Mouse (Mus musculus): ENCODE measurements at regions not wholly inside any gene's neighbourhood (a gene's known extent, or its start where the extent isn't known, plus 50 kb on each side); places are given as distances from the start of the nearest gene placed in this dataset.

DNA sequence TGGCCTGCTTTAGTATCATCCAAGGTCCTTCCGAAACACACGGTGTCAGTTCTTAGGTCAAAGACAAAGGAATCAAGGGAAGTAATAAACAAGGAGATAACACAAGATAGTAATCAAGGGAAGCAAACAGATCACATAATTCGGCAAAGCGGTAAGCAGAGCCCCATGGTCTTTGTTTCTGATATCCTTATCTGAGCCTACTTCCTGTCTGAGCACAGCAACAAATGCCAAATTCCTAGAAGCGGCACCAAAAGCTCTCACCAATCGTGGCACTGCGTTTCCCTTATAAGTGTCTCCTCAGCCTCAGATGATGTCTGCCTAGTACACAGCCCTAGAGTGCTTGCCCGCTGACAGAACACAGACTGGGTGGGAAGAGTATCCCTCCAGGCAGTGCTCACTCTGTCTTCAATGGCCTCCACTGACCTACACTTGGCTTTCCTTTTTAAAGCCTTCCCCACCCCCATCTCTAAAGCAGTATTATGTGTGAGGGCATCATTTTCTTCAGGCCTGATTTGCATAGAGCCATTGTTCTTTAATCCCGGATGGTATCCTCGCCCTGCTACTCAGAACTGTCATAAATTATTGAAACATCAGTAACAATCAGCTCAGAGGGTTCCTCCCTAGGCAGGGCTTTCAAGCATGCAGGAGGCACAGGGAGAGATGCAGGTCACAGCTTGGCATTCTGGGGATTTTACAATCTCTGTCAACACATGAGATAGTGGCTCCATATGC lies 70.3 kb upstream of the Npas2 start:
- peaks cover 10% of the 10 kb centered on the region for H3K9me3 ChIP-seq (replicated peaks; ENCODE audit: low read length)
- no peak overlapping the region for H3K9ac ChIP-seq (ENCODE audit: insufficient read depth, low read depth)
- no peak overlapping the region for H3K4me3 ChIP-seq (replicated peaks in 1 of 3; ENCODE audit: low read depth in 2 of 3, low read length in 2 of 3, poor library complexity in 1 of 3)
- dilution Hi-C loops (cut with MboI; ENCODE audit: extremely low pct_ligation_motif_present, extremely low pct_unique_long_range_greater_than_20kb, low sequenced_read_pairs), result no loop called here
- H3K79me2 ChIP-seq (replicated peaks; ENCODE audit: control insufficient read depth, extremely low read depth, insufficient read depth, poor library complexity, severe bottlenecking), result no peaks in the 10 kb centered on the region
- no peaks in the 10 kb centered on the region for H3K27me3 ChIP-seq (replicated peaks)
- H3K36me3 ChIP-seq (replicated peaks in 1 of 2; ENCODE audit: control insufficient read depth in 1 of 2, insufficient read depth in 1 of 2, low read length in 1 of 2), result no peaks in the 10 kb centered on the region
- in situ Hi-C loops (cut with MboI; ENCODE audit: low pct_ligation_motif_present, low pct_unique_long_range_greater_than_20kb, low sequenced_read_pairs), result no loop called here
- no peak for TF ChIP-seq CTCF (conservative IDR thresholded peaks at IDR 0.05 in 1 of 2, IDR thresholded peaks at IDR 0.05 in 1 of 2; ENCODE audit: low read depth in 2 of 2, low read length in 2 of 2)
- no peak for TF ChIP-seq TCF12 (IDR thresholded peaks at IDR 0.05; ENCODE audit: low read depth, low read length)
- no peak for TF ChIP-seq GABPA (IDR thresholded peaks at IDR 0.05; ENCODE audit: insufficient replicate concordance, low read depth, low read length)
- no peak for TF ChIP-seq SIN3A (IDR thresholded peaks at IDR 0.05; ENCODE audit: low read length)
- no peak for TF ChIP-seq ETS1 (conservative IDR thresholded peaks at IDR 0.05; ENCODE audit: low read depth, low read length)
- TF ChIP-seq ZKSCAN1 (IDR thresholded peaks at IDR 0.05; ENCODE audit: borderline replicate concordance, low read depth, low read length), result no peak
- TF ChIP-seq NELFE (IDR thresholded peaks at IDR 0.05; ENCODE audit: low read depth, low read length), result no peak
- no peak for TF ChIP-seq USF1 (IDR thresholded peaks at IDR 0.05; ENCODE audit: low read depth, low read length)
- TF ChIP-seq POLR2AphosphoS2 (IDR thresholded peaks at IDR 0.05; ENCODE audit: low read depth, low read length), result no peak
- TF ChIP-seq UBTF (IDR thresholded peaks at IDR 0.05; ENCODE audit: low read depth, low read length), result no peak
- no peak for TF ChIP-seq ELF1 (IDR thresholded peaks at IDR 0.05; ENCODE audit: low read depth, low read length)
- no peak for TF ChIP-seq MAFK (IDR thresholded peaks at IDR 0.05; ENCODE audit: insufficient replicate concordance, low read length)
- no peak for TF ChIP-seq ZC3H11A (IDR thresholded peaks at IDR 0.05; ENCODE audit: low read depth, low read length)
- no peak overlapping the region for H3K27ac ChIP-seq (ENCODE audit: insufficient read depth, low read depth)
- no peaks in the 10 kb centered on the region; a peak in 1 of 4 replicates for H3K4me1 ChIP-seq (ENCODE audit: control insufficient read depth in 1 of 2, insufficient read depth in 2 of 2)
- H3K4me2 ChIP-seq (ENCODE audit: insufficient read depth, low read depth, poor library complexity, severe bottlenecking), result no peak overlapping the region
- DNase-seq (ENCODE audit: extremely low read depth), result no peak

DNA sequence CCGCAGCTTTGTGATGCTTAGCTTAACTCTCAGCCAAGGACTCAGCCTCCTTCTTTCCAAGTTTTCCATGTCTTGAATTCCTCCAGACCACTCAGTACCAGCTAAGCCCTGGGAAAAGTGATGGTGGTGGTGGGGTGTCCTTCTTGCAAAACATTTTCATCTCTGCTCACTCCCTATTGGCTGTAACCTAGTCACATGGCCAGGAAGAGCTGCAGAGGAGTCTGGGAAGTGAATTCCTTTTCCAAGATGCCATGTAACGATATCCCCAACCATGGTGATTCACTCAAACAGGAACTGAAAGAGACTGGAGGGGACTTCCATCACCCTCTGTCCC lies 69.8 kb upstream of the Npas2 start:
- no peak for TF ChIP-seq MAX (IDR thresholded peaks at IDR 0.05; ENCODE audit: low read length)
- TF ChIP-seq MXI1 (IDR thresholded peaks at IDR 0.05; ENCODE audit: low read depth, low read length), result no peak
- no peak for TF ChIP-seq ELF1 (IDR thresholded peaks at IDR 0.05; ENCODE audit: low read depth, low read length)
- no peak for TF ChIP-seq ZNF384 (IDR thresholded peaks at IDR 0.05; ENCODE audit: low read depth, low read length)
- TF ChIP-seq RCOR1 (conservative IDR thresholded peaks at IDR 0.05; ENCODE audit: low read depth, low read length), result no peak
- no peak for TF ChIP-seq KAT2A (IDR thresholded peaks at IDR 0.05; ENCODE audit: insufficient replicate concordance, low read length)
- TF ChIP-seq SMC3 (IDR thresholded peaks at IDR 0.05; ENCODE audit: low read depth, low read length), result no peak
- TF ChIP-seq CHD1 (IDR thresholded peaks at IDR 0.05; ENCODE audit: low read depth, low read length), result no peak
- TF ChIP-seq EP300 (IDR thresholded peaks at IDR 0.05; ENCODE audit: low read length), result no peak
- no peak for TF ChIP-seq USF1 (IDR thresholded peaks at IDR 0.05; ENCODE audit: low read depth, low read length)
- no peak for TF ChIP-seq POLR2A (IDR thresholded peaks at IDR 0.05; ENCODE audit: low read depth, low read length)
- TF ChIP-seq CTCF (conservative IDR thresholded peaks at IDR 0.05 in 1 of 2, IDR thresholded peaks at IDR 0.05 in 1 of 2; ENCODE audit: low read depth in 2 of 2, low read length in 2 of 2), result no peak
- no peak for TF ChIP-seq BHLHE40 (IDR thresholded peaks at IDR 0.05; ENCODE audit: low read depth, low read length)
- TF ChIP-seq JUN (IDR thresholded peaks at IDR 0.05; ENCODE audit: insufficient read depth, low read depth, low read length), result no peak
- no peak for TF ChIP-seq MEF2A (IDR thresholded peaks at IDR 0.05; ENCODE audit: borderline replicate concordance, low read depth, low read length)
- no peak for TF ChIP-seq HCFC1 (IDR thresholded peaks at IDR 0.05; ENCODE audit: low read depth, low read length)
- no peak for TF ChIP-seq ZC3H11A (IDR thresholded peaks at IDR 0.05; ENCODE audit: low read depth, low read length)
- H3K36me3 ChIP-seq (replicated peaks in 1 of 2; ENCODE audit: control insufficient read depth in 1 of 2, insufficient read depth in 1 of 2, low read length in 1 of 2), result no peaks in the 10 kb centered on the region
- H3K27ac ChIP-seq (ENCODE audit: insufficient read depth, low read depth), result no peak overlapping the region
- dilution Hi-C loops (cut with MboI; ENCODE audit: extremely low pct_ligation_motif_present, extremely low pct_unique_long_range_greater_than_20kb, low sequenced_read_pairs) (no loop called here), in situ Hi-C loops (cut with MboI; ENCODE audit: low pct_ligation_motif_present, low pct_unique_long_range_greater_than_20kb, low sequenced_read_pairs) (no loop called here)
- no peaks in the 10 kb centered on the region for H3K79me2 ChIP-seq (replicated peaks; ENCODE audit: control insufficient read depth, extremely low read depth, insufficient read depth, poor library complexity, severe bottlenecking)
- no peaks in the 10 kb centered on the region; a peak in 1 of 4 replicates for H3K4me1 ChIP-seq (ENCODE audit: control insufficient read depth in 1 of 2, insufficient read depth in 2 of 2)
- no peak overlapping the region for H3K4me3 ChIP-seq (replicated peaks in 1 of 3; ENCODE audit: low read depth in 2 of 3, low read length in 2 of 3, poor library complexity in 1 of 3)
- H3K27me3 ChIP-seq (replicated peaks), result no peaks in the 10 kb centered on the region
- no peak for DNase-seq (ENCODE audit: extremely low read depth)
- H3K9me3 ChIP-seq (replicated peaks; ENCODE audit: low read length), result peaks cover 10% of the 10 kb centered on the region
- H3K4me2 ChIP-seq (ENCODE audit: insufficient read depth, low read depth, poor library complexity, severe bottlenecking), result no peak overlapping the region
- no peak overlapping the region for H3K9ac ChIP-seq (ENCODE audit: insufficient read depth, low read depth)
